Mouse (Mus musculus) small intestine, adult 2 months (tissue): ENCODE data around the gene Glis3. TPM values are rescaled to one million over a fixed set of nuclear protein-coding genes. Genes with fewer than 3 reads are reported as not detected.

Experiments used
- H3K27ac ChIP-seq: fragments of 200-500 bp; 2 replicates; pipeline ENCODE4 v1.5.1; 2012; ENCODE audit warnings: low read depth, low read length, control low read depth, inconsistent platforms; ENCODE audit not compliant: insufficient read depth
- H3K27me3 ChIP-seq: fragments of 200-500 bp; 2 replicates; pipeline ENCODE4 v1.6.1; 2012; ENCODE audit warnings: mild to moderate bottlenecking, moderate library complexity, low read length, inconsistent platforms; ENCODE audit not compliant: control insufficient read depth, insufficient read depth
- H3K36me3 ChIP-seq: fragments of 200-500 bp; 2 replicates; pipeline ENCODE4 v1.6.1; 2012; ENCODE audit warnings: mild to moderate bottlenecking, low read length, control low read depth, inconsistent platforms; ENCODE audit not compliant: control insufficient read depth, insufficient read depth
- H3K4me1 ChIP-seq: fragments of 200-500 bp; 2 replicates; pipeline ENCODE4 v1.6.1; 2012; ENCODE audit warnings: low read length, inconsistent platforms, mixed read lengths; ENCODE audit not compliant: control insufficient read depth, insufficient read depth, insufficient read length
- H3K4me3 ChIP-seq: fragments of 200-500 bp; 2 replicates; pipeline ENCODE4 v1.5.1; 2012; ENCODE audit warnings: low read depth, mild to moderate bottlenecking, control low read depth, inconsistent platforms, low read length, moderate library complexity
- CTCF ChIP-seq: fragments of 200-500 bp; IDR thresholded peaks from 2 replicates; pipeline ENCODE4 v1.5.1; 2012; ENCODE audit warnings: low read depth, mild to moderate bottlenecking, control low read depth, inconsistent platforms, low read length, moderate library complexity, mixed read lengths; ENCODE audit not compliant: insufficient replicate concordance, insufficient read length; ENCODE audit errors: extremely low read depth
- POLR2A ChIP-seq: fragments of 200-500 bp; IDR thresholded peaks from 2 replicates; pipeline ENCODE4 v1.6.1; 2012; ENCODE audit warnings: low read depth, mild to moderate bottlenecking, control low read depth, inconsistent platforms, low read length, moderate library complexity
- WGBS: fragments of 180-500 bp; shearing (Covaris S2); methylation state at CpG from one replicate; pipeline ENCODE4 v1.1.7; 2018; 5-methylcytosine and 5-hydroxymethylcytosine counted together
- polyA plus RNA-seq: library from polyadenylated mRNA; depleted of rRNA; stranded (reverse); fragments of >200 nt; gene quantifications from 2 replicates; pipeline ENCODE4 v1.2.3, GENCODE M21; 2012

The Glis3 gene
- polyA plus RNA-seq, 1 experiment = 1.6 TPM

DNA sequence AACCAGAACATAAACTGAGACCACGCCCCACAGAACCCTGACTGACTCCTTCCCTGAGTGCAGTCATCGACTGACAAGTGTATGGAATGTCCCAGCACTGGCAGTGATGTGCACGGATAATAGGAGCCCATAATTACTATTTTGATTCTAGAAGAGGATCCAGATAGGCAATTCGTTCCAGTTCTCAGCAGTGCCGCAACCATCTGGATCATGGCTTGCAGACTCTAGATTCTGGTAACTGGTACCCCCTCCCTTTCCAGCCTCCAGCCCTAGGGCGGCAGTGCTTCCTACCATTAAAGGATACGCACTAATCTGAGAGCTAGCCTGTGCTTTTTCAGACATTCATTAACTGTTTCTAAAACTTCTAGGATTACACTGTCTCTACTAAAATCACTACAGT is 24.7 kb downstream of the Glis3 start:
- Histone ChIP-seq H3K4me1 (no peaks in the 10 kb centered on the region), H3K27ac (no peak overlapping the region), H3K27me3 (no peaks in the 10 kb centered on the region), H3K36me3 (no peaks in the 10 kb centered on the region), H3K4me3 (no peak overlapping the region)
- TF ChIP-seq POLR2A (no peak), CTCF (no peak)
- 73% methylated on average over 7 of the region's 7 CpGs for WGBS

DNA sequence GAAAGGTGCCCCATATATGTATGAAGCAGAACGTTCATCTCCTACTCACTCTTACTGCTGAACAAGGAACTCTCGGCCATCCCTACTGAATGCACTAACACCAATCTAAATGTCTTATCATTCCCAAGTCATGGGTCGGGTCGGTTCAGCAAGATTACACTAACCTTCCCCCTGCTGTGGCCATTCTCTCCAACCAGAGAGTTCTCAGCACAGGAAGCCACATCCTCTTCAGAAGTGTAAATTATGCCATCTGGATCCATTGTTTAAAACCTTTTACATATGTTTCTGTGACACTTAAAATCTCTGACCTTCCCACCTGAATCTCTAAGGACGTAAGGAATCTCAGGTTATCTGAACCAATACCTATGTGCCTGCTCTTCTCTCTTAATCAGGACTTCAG is 29.0 kb downstream of the Glis3 start:
- H3K4me3 ChIP-seq = no peak overlapping the region
- 85% methylated on average over 5 of the region's 5 CpGs for WGBS
- H3K27me3 ChIP-seq = no peaks in the 10 kb centered on the region
- no peaks in the 10 kb centered on the region for H3K36me3 ChIP-seq
- H3K4me1 ChIP-seq = no peaks in the 10 kb centered on the region
- TF ChIP-seq POLR2A (no peak), CTCF (no peak)
- H3K27ac ChIP-seq = no peak overlapping the region

DNA sequence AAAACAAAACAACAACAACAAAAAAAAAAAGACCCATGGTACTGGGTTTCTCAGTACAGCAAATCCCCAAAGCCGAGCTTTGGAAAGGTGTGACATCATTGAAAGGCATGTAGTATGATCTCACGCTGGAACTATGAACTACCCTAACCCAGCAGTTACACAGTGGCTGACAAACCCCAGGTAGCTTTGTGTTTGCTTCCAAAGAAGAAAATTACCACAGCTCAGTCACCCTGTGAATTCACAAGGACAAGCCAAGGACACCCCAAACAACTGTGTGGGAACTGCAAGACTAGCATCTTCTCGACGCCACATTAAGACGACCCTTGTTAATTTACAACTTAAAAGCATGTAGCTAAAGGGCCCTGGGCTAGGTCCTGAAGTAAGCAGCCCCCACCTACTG is 30.4 kb downstream of the Glis3 start:
- no peak overlapping the region for H3K4me3 ChIP-seq
- no peaks in the 10 kb centered on the region for H3K36me3 ChIP-seq
- no peaks in the 10 kb centered on the region for H3K4me1 ChIP-seq
- no peak overlapping the region for H3K27ac ChIP-seq
- 72% methylated on average over 5 of the region's 5 CpGs for WGBS
- no peaks in the 10 kb centered on the region for H3K27me3 ChIP-seq
- TF ChIP-seq CTCF (no peak), POLR2A (no peak)

DNA sequence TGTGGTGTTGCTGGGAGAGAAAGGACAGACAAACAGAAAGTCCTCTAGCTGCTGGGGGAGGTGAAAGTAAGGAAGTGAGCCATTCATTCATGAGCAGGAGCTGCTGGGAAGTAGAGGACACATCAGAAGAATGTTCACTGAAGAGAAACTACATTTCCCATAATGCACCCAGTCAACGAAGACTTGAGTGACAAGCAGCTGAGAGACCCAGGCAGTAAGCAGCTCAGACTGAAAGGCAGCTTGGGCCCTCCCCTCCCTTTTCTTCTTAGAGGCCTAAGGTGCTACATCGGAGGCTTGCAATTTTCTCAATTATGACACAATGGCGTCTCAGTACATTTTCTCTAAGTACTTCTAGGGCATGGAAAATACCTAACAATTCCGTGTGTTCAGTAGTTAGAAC is 31.0 kb downstream of the Glis3 start:
- 64% methylated on average over 4 of the region's 4 CpGs for WGBS
- no peaks in the 10 kb centered on the region for H3K36me3 ChIP-seq
- H3K27ac ChIP-seq = no peak overlapping the region
- H3K4me3 ChIP-seq = no peak overlapping the region
- H3K27me3 ChIP-seq = no peaks in the 10 kb centered on the region
- no peaks in the 10 kb centered on the region for H3K4me1 ChIP-seq
- no peak for TF ChIP-seq POLR2A
- TF ChIP-seq CTCF = no peak

DNA sequence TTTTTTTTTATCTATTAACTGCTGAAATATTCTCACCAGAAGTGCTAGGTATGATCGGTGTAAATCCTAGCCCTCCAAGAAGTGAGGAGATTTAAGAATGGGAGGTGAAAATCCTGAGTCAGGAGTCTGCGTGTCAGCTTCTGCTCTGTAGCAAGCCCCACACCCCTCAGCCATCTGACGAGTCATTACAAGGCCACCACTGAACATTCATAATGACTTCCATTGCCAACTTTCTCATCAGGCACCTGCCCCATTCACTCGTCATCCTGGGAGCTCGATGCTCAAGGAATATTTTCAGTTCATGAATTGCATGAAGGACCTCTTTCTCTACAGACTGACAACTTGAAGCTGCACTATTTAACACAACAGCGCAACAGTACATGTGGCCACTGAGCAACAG is 32.5 kb downstream of the Glis3 start:
- Histone ChIP-seq H3K27me3 (no peaks in the 10 kb centered on the region), H3K4me3 (no peak overlapping the region), H3K36me3 (no peaks in the 10 kb centered on the region), H3K27ac (no peak overlapping the region), H3K4me1 (no peaks in the 10 kb centered on the region)
- no peak for TF ChIP-seq CTCF
- TF ChIP-seq POLR2A = no peak
- 81% methylated on average over 6 of the region's 6 CpGs for WGBS

DNA sequence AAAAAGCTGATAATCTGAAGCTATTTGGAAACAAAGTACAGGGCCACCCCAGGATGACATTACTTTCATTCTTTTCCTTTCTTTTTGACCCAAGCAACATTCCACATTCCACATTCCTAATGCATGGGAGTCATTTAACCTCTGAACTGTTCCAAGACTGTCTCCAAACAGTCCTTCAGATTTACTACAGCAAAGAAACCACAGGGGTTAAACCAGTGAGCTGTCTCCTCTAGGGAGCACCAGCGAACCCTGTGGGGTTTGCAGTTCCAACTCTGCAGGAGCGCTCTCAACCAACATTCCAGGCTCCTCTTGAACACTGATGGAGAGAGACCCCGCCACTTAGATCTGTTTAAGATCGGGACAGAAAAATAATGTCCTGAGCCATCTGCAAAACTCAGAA is 33.6 kb downstream of the Glis3 start:
- Histone ChIP-seq H3K4me3 (no peak overlapping the region), H3K36me3 (no peaks in the 10 kb centered on the region), H3K27me3 (no peaks in the 10 kb centered on the region), H3K27ac (no peak overlapping the region), H3K4me1 (no peaks in the 10 kb centered on the region)
- TF ChIP-seq POLR2A = no peak
- no peak for TF ChIP-seq CTCF
- 53% methylated on average over 4 of the region's 4 CpGs for WGBS

DNA sequence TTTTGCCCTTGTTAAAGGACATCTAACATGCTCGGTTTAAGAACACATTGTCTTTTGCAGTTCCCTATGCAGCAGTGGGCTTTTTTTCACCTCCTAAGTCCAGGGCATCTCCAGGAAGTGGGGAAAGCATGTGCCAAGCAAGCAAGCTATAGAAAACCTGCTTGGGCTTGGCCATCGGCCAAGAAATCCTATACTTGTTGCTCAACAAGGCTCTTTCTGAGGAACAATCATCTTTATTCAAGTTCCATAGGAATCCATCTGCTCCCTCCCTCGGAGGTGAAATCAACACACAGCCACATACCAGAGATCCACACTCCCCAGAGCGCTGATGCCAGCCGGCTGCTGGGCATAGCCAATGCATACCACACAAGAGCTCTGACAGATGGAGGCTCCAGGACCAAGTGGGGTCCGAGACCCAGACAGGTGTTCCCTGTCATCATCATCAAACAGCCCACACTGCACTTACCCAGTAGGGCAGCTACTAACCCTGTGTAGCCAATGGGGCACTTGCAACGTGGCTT is 39.0 kb downstream of the Glis3 start:
- Histone ChIP-seq H3K36me3 (no peaks in the 10 kb centered on the region), H3K27me3 (no peaks in the 10 kb centered on the region), H3K4me1 (no peaks in the 10 kb centered on the region), H3K4me3 (no peak overlapping the region), H3K27ac (no peak overlapping the region)
- TF ChIP-seq POLR2A (no peak), CTCF (no peak)
- 42% methylated on average over 7 of the region's 7 CpGs for WGBS
